In the genomic region with DNA sequence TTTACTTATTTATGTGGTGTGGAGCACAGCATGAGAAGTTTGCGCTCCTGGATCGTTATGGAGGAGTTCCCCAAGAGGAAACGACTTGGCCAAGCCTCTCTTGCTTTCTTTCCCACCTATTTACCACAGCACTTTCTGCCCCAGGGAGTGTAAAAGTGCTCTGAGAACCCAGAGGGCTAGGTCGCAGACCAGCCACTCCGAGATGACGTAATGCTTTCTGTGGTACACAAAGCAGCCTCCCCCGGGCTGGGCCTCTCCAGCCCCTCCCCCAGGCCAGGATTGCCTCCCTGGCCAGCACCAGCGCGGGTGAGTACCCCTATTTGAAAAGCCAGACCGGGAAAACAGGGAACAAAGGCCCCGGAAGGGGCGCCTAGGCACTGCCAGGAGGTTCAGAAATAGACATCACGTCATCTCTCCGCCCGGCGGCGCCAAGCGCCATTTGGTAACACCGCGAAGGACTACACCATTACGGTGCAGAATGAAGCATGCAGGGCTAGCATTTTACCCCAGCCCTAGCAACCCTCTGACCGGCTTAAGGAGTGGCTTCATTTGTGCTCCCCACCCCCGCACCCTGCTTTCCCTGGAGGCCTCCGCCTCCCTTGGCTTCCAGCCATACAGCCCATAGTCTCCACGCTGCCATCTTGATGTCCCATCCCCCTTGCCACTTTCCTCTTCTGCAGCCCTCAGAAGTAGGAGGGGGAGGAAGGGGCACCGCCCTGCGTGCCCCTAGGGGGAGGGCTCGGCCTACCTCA, we compare ENCODE assay signal across 7 mouse cellular contexts. TPM values are rescaled to one million over a fixed set of nuclear protein-coding genes. Genes with fewer than 3 reads are reported as not detected.
DNase-seq lines count a peak whose midpoint lies in the region; ATAC-seq lines count a peak whose summit lies in the region.
"Not testable (repeated sequence)": the region's sequence is repeated elsewhere in the genome, so short reads cannot be mapped to it uniquely, and the experiment has no call there.

No protein-coding gene starts in this region.

- DNase-seq in adrenal gland, postnatal 25 days, result peak; percentile 44
- peak; percentile 67 to 68 for DNase-seq in heart, adult 9 months (ENCODE audit: low spot score in 2 of 2)
- peak; percentile 45 for DNase-seq in kidney, adult 11 months
- DNase-seq in left cerebral cortex, postnatal 36 days (ENCODE audit: low spot score in 2 of 2), result peak; percentile 73 to 80
- DNase-seq in right cerebral cortex, adult 18-20 months, result peak; percentile 84

- H3K4me3 ChIP-seq in embryonic facial prominence, embryonic 13.5 days, result peak overlapping the region; percentile 39

- peak overlapping the region; percentile 49; the same call in 1 of the 2 replicates for H3K9ac ChIP-seq in embryonic facial prominence, embryonic 13.5 days

- intact Hi-C loops in left cerebral cortex, postnatal 36 days (cut with DNase I), result not testable (repeated sequence)

- peak overlapping the region; percentile 60 for H3K4me2 ChIP-seq in embryonic facial prominence, embryonic 13.5 days

- not testable (repeated sequence) for H3K9me3 ChIP-seq in embryonic facial prominence, embryonic 13.5 days

- H3K27me3 ChIP-seq in embryonic facial prominence, embryonic 13.5 days, result not testable (repeated sequence)

- ATAC-seq in embryonic facial prominence, embryonic 13.5 days (ENCODE audit: insufficient number of reproducible peaks, insufficient read depth, low FRiP score, low TSS enrichment, low read depth), result peak; percentile 65
- peak; percentile 41 for ATAC-seq in megakaryocyte, adult 5-6 weeks (ENCODE audit: poor library complexity, severe bottlenecking)

- H3K4me1 ChIP-seq in embryonic facial prominence, embryonic 13.5 days, result not testable (repeated sequence)

- H3K36me3 ChIP-seq in embryonic facial prominence, embryonic 13.5 days, result not testable (repeated sequence)

- WGBS in embryonic facial prominence, embryonic 13.5 days, result 1% methylated on average over 22 of the region's 28 CpGs

- peak overlapping the region; percentile 77 for H3K27ac ChIP-seq in embryonic facial prominence, embryonic 13.5 days

RNA-seq across cellular contexts. Expression of a gene that starts 3.6 kb away (rescaled TPM):
- 7.8 and 11.1 TPM in 2 replicates for total RNA-seq in adrenal gland, postnatal 25 days (2021)
- polyA plus RNA-seq in embryonic facial prominence, embryonic 13.5 days (2015; fragmentation: Nextera tagmentation; extraction: Ambion mirVana), result 16.9 and 19.7 TPM in 2 replicates
- 100 to 1,000 TPM; 498 to 620 TPM for total RNA-seq in left cerebral cortex, postnatal 36 days (2021)
- total RNA-seq in megakaryocyte, adult 5-6 weeks (2015), result 0.73 and 2.0 TPM in 2 replicates
- total RNA-seq in megakaryocyte, adult 5-6 weeks (2017), result 0.65 and 2.1 TPM in 2 replicates

RNA-seq across cellular contexts. Expression of a gene that starts 54.7 kb away (rescaled TPM):
- total RNA-seq in adrenal gland, postnatal 25 days (2021), result 48.7 and 65.4 TPM in 2 replicates
- polyA plus RNA-seq in embryonic facial prominence, embryonic 13.5 days (2015; fragmentation: Nextera tagmentation; extraction: Ambion mirVana), result 51.4 and 54.4 TPM in 2 replicates
- 10 to 100 TPM; 47.9 to 51.3 TPM for total RNA-seq in left cerebral cortex, postnatal 36 days (2021)
- 66.1 and 68.1 TPM in 2 replicates for total RNA-seq in megakaryocyte, adult 5-6 weeks (2015)
- total RNA-seq in megakaryocyte, adult 5-6 weeks (2017), result 53.4 and 68.6 TPM in 2 replicates

Comparison
In these comparisons a context has a peak if more than half of its experiments do, and no peak if none do; other contexts are left out.
1. Peak in every context shown above with its lines: DNase-seq, ATAC-seq, H3K4me3 ChIP-seq and H3K27ac ChIP-seq.
2. RNA of a gene that starts 3.6 kb away (total RNA-seq): 498 to 620 TPM in left cerebral cortex, postnatal 36 days; 7.8 to 11.1 TPM in adrenal gland, postnatal 25 days and 0.65 to 2.1 TPM in megakaryocyte, adult 5-6 weeks; every median in the first group is over 10 times any median in the second.